Mouse (Mus musculus) spleen, postnatal 36 days (tissue): ENCODE measurements around the gene Sh3bp5l.
"Not testable (repeated sequence)": the region's sequence is repeated elsewhere in the genome, so short reads cannot be mapped to it uniquely, and the experiment has no call there.

Source experiments
- DNase-seq, 2 experiments: peaks; one replicate each; pipeline ENCODE4 v3.0.0; 2022; ENCODE audit warnings: low spot score in 2 of 2, mixed read lengths in 1 of 2

The Sh3bp5l gene

GRCm38 (mm10) chr11:58330276-58331148 is at the start of gene Sh3bp5l, which contains the start of gene Zfp672:
Gene Sh3bp5l (plus strand): TSS chr11:58330724.
Gene Zfp672 (minus strand): TSS chr11:58330339.
- DNase-seq: peak; percentile 90 to 91

GRCm38 (mm10) chr11:58281970-58282496 is 48.5 kb upstream of the Sh3bp5l start:
- no peak for DNase-seq

- DNase-seq: no peak
These were observed 48.0 kb upstream of the Sh3bp5l start for GRCm38 (mm10) chr11:58282518-58282917.

- no peak for DNase-seq
These were observed 40.4 kb upstream of the Sh3bp5l start for GRCm38 (mm10) chr11:58289992-58290682.

- DNase-seq: no peak
These were observed 39.7 kb upstream of the Sh3bp5l start for GRCm38 (mm10) chr11:58290812-58291211.

GRCm38 (mm10) chr11:58292791-58293190 is 37.7 kb upstream of the Sh3bp5l start:
- DNase-seq: no peak

GRCm38 (mm10) chr11:58297396-58297795 is 33.1 kb upstream of the Sh3bp5l start:
- DNase-seq: no peak

- DNase-seq: peak; percentile 29 to 50
These were observed 29.5 kb upstream of the Sh3bp5l start for GRCm38 (mm10) chr11:58301057-58301456.

- peak; percentile 92 to 95 for DNase-seq
These were observed 28.4 kb upstream of the Sh3bp5l start for GRCm38 (mm10) chr11:58301837-58302754.

GRCm38 (mm10) chr11:58302774-58303445 is 27.6 kb upstream of the Sh3bp5l start:
- DNase-seq: no peak

GRCm38 (mm10) chr11:58303594-58303993 is 26.9 kb upstream of the Sh3bp5l start:
- DNase-seq: no peak

- DNase-seq: not testable (repeated sequence)
These were observed 25.2 kb upstream of the Sh3bp5l start for GRCm38 (mm10) chr11:58305299-58305698.

GRCm38 (mm10) chr11:58306860-58307308 is 23.6 kb upstream of the Sh3bp5l start, which contains the start of gene Zfp692:
Gene Zfp692 (plus strand): TSS chr11:58307069.
- peak; percentile 92 to 94 for DNase-seq

- DNase-seq: peak; percentile 40 to 49
These were observed 23.0 kb upstream of the Sh3bp5l start for GRCm38 (mm10) chr11:58307411-58308080.

- DNase-seq: no peak
These were observed 21.9 kb upstream of the Sh3bp5l start for GRCm38 (mm10) chr11:58308661-58309060.

GRCm38 (mm10) chr11:58314069-58314468 is 16.5 kb upstream of the Sh3bp5l start:
- no peak for DNase-seq

GRCm38 (mm10) chr11:58315536-58316168 is 14.9 kb upstream of the Sh3bp5l start:
- no peak for DNase-seq

GRCm38 (mm10) chr11:58316344-58316743 is 14.2 kb upstream of the Sh3bp5l start:
- no peak for DNase-seq

GRCm38 (mm10) chr11:58316768-58317390 is 13.6 kb upstream of the Sh3bp5l start:
- no peak for DNase-seq
